Mouse (Mus musculus) adrenal gland, adult 2 months (tissue): ENCODE measurements around the gene Fscn3. TPM values are rescaled to one million over a fixed set of nuclear protein-coding genes. Genes with fewer than 3 reads are reported as not detected.

Experiments used
- DNase-seq: peaks from one replicate; pipeline ENCODE4 v3.0.0; 2021
- polyA plus RNA-seq: library from polyadenylated mRNA; depleted of rRNA; stranded (reverse); fragments of >200 nt; gene quantifications from 2 replicates; pipeline ENCODE4 v1.2.3, GENCODE M21; 2012
- total RNA-seq, 2 experiments: library from RNA; stranded (reverse); gene quantifications; 2 replicates each; pipeline ENCODE4 v1.2.3; 2021

Gene Fscn3
- total and polyA plus RNA-seq, 3 experiments = not detected

DNA sequence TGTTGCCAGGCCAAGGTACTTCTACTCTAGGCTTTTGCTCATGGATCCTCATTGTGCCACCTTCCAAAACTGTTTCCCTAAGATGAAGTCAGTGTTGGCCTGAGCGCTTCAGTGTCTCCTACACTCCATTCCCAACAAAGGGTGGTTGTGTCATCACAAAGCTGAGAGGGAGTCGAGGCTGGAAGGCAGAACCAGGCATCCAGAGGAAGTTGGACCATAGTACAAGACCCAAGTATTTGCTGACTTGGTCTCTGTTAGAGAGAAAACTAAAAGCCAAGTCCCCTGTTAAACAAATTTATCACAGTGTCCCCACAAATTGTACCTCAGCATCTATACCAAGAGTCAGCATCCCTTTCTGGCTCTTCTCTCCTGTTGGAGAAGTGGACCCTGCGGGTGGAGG lies 701 bp downstream of the Fscn3 start, which contains the start of gene Gcc1:
TSS of gene Gcc1 (minus strand) at position 101 of the 400 bp plus-strand sequence.
- no peak for DNase-seq

DNA sequence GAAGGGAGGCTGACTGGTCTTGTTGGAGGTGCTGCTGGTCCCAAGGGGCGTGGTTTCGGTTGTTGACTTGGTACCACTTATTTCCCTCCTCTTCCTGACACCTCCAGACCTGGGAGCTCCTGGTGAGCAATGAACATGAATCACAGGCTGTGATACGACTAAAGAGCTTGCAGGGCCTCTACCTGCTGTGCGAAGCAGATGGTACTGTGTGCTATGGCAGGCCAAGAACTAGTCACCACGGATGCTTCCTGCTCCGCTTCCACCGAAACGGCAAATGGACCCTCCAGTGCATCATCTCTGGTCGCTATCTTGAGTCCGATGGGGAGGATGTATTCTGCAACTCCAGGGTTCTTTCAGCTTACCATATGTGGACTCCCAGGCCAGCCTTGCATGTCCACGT lies 2.3 kb downstream of the Fscn3 start:
- no peak for DNase-seq

DNA sequence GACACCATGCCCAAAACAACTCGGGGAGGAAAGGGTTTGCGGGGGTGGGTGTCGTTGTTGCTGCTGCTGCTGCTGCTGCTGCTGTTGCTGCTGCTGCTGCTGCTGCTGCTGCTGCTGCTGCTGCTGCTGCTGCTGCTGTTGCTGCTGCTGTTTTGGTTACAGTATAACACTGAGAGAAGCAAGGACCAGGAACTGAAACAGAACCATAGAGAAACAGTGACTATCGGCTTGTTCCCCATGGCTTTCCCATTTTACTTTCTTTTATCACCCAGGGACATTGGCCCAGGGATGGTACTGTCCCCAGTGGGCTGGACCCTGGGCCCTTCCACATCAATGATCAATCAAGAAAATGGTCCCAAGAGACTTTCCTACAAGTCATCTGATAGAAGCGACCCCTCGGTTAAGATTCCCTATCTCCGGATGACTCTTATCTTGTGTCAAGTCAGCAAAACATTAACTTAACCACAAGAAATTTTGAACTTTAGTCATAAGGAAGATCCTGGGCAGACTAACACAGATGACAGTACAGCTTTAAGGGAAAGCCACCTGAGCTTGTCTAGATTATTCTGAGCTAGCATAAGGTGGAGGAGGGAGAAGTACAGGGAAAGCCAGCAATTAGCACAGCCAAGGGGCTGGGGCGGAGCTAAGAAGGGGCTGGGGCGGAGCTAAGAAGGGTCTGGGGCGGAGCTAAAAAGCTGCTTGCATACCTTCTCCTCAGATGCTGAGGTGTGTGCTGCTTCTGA lies 3.4 kb downstream of the Fscn3 start:
- no peak for DNase-seq

DNA sequence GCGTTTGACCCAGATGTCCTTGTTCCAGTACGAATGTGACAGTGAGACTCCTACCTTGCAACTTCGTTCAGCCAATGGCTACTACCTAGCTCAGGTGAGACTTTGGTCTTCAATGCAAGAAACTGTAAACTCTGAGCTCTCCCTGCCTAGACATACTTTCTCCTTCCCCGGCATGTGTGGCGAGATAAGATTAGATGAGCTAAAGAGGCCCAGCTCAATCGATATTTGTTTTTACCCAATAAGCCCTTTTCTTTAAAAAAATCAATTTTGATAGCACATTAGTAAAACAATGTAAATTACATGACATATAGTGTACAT lies 3.9 kb downstream of the Fscn3 start:
- DNase-seq = no peak

DNA sequence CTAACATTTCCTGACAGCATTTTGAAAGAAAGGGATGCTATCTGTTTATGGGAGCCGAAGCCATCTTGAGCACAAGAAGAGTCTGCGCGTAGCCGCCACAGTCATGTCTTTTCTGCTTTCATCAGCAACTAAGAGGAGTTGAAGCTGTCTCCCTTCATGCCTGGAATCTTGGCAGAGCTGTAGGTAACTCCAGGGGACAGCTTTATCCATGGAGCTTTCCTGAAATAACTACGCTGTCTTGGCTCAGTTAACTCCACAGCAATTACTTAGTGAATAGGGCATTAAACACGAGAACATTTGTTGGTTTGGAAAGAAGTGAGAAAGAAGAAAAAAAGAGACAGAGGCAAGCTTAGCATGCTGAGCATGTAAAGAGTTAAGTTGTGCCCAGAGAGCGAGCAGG lies 20.3 kb downstream of the Fscn3 start:
- no peak for DNase-seq

DNA sequence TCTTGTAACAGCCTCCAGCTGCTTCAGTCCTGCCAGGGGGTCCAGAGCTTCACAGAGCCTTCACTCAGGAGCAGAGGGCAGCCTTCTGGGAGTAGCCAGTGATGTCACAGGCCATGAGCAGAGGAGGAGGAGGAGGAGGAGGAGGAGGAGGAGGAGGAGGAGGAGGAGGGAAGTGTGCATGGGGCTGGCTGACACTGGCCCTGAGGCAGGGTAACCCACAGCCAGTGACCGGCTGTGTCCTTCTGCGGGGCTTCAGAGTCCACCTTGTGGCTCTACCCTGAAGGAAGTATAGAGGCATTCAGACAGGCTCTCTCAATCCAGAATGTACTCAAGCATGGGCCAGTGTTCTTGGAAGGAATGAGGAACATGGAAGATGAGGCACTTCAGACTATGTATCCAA lies 21.7 kb downstream of the Fscn3 start, which contains the start of gene Pax4:
TSS of gene Pax4 (minus strand) at position 101 of the 400 bp plus-strand sequence.
- DNase-seq = no peak

DNA sequence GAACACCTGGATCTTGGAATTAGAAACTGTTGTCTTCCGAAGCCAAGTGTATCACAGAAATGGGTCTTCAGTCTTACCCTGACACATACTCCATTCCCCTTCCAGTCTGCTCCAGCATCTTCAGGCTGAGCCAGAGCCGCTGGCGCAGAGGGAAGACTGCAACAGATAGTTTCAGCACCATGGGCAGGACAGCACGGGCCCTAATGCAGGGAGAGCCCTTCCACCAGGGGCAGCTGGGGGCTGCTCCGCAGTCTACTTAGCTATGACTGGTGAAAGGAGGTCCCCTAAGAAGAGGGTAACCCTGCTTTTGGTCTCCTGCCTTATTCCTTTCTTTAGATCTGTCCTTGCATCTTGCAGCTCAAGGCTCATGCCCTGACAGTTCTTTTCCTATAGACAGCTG lies 22.9 kb downstream of the Fscn3 start:
- DNase-seq = no peak

DNA sequence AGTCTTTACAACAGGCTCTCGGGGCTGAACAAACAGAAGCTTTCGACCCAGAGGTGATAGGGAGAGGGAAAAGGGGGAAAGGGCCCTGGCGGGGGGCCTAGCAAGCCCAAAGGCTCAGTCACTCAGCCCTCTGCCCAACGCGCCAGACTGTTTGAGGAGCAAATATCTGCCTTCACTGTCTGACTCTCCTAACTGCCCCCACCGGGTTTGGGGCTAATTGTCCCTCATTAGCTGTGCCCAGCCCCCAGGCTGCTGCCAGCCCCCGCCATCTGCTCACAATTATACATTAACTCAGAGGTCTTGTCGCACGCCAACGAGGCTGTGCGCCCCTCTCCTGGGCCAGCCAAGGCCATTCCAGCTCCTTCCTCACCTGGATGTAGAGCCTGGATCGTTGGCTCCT lies 23.4 kb downstream of the Fscn3 start:
- no peak for DNase-seq

DNA sequence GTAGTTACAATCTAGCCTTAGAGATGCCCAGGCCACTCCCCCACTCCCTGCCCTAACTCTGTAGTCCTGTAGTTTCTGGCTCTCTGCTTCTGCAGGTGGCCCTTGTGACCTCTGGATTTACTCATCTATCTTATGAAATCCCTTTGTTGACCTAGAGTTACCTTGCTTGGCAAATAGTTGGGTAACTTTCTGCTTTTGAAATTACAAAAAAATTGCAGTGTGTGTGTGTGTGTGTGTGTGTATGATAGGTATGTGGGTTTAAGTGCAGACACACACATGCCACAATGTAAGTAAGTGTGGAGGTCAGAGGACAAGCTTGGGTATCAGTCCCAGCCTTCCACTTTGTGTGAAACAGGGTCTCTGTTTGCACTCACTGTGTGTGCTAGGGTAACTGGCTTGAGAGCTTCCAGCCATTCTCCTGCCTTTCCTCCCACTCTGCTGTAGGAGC lies 31.7 kb downstream of the Fscn3 start:
- DNase-seq = no peak

DNA sequence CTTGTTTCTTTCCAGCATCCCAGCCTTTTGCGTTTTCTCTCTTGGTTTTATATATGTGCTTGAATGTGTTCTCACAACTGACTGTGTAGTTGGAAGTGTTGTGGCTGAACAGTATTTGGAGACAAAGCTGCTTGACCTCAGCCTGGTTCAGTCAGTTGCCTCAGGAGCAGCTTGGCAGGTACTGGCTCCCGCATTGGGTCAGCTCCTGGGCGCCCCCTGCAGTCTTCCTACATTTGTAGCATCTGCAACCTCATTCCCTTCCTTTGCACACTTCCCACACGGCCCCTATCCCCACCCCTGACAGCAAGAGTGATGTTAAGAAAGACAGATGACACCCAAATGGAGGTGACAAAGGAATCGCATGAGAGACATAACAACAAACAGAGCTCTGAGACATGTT lies 32.9 kb downstream of the Fscn3 start:
- DNase-seq = peak; percentile 79

DNA sequence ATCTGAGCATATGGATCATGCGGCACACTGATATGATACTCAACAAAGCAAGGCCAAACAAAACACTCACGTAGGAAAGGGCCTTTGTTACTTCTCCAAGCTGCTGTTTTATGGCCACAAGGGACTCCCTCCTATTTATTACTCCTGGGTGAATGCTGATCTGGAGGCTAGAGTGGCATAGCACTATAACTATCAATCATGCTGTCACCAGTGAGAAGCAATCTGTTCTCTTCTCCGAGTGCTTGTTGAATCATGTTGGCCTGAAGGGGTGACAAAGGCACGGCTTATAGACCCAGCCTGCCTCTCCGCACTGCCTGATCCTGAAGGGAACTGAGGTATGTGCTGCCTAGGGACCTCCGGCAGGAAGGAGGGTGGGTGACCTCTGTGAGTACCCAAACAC lies 37.0 kb downstream of the Fscn3 start:
- no peak for DNase-seq

DNA sequence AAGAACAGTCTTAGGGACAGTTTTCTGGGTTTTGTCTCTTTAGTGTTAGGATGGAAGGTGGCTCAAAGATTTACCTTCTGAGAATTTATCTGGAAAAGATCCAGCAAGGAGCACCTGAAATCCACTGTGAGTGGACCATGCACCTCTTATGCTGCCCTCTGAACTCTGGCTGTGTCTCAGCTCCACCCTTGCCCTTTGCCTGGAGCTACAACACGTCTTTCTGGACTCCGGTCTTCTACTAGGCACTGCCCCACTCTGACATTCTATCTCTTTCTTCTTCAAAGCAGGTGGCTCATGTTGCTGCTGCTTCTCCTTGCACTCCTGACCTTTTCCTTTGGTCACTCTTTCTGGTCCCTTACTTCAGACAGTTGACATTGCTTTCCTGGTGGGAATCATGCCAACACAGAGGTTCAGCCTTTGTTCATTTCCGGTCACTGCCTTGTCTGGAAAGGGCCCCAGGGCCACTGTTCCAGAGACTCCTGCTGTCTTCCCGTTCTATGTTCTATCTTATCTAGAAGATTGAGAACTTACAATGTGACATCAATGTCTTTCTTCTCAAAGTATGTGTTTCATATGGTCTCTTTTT lies 42.5 kb downstream of the Fscn3 start:
- no peak for DNase-seq

DNA sequence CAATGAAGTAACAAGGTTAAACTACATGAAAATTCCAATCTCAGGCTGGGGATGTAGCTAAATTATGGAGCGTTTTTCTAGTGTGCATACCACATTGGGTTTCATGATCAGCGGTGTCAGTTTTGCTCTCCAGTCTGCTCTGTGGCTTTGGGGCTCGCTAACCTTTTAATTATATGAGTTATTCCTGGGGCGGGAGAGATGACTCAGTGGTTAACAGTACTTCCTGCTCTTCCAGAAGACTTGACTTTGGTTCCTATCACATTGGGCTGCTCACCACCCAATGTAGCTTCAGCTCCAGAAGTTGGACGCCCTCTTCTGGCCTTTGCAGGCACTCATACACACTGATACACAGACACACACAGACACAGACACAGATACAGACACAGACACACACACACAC lies 43.0 kb downstream of the Fscn3 start:
- DNase-seq = no peak

DNA sequence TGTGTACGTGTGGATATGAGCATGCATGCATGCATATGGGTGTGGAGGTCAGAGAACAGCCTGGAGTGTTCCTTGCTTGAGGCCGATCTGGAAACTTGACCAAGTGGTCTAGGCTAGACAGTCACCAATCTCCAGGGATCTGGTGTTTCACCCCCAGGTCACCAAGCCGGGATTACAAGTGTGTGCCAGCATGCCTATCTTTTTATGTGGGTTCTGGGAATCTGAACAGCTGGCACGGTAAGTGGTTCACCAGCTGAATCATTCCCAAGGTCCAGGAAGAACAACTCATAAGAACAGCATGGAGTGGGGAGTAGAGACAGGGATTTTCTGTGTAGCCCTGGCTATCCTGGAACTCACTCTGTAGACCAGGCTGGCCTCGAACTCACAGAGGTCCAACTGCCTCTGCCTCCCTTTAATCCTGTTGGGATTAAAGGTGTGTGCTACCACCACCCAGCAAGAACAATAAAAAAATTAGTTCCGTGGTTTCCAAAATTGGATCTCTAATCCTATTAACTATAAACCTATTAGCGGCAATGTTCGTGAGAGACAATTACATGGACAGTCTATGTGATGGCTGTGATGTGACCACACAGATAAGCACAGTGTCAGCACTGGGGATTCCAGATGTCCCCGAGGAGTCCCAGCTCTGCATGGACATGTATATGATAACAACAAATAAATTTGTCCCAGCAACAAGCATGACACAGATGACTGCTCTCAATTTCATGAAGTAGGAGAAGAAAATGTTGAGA lies 43.9 kb downstream of the Fscn3 start:
- no peak for DNase-seq

DNA sequence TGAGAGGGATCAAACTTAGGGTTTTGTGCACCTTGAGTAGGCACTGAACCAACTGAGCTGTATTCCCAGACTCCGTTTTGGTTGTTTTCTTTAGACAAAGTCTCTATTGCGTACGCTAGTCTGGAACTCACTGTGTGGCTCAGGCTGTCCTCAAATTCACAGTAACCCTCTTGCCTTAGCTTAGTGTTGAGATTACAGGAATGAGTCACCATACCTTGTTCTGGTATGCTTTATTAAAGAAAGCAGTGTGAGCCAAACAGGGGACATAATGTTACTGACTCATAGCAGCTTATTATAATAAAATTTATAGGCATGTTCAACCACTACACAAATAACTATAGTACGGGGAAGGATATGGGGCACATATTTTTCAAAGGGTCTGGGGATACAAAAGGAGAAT lies 46.6 kb downstream of the Fscn3 start:
- DNase-seq = no peak

DNA sequence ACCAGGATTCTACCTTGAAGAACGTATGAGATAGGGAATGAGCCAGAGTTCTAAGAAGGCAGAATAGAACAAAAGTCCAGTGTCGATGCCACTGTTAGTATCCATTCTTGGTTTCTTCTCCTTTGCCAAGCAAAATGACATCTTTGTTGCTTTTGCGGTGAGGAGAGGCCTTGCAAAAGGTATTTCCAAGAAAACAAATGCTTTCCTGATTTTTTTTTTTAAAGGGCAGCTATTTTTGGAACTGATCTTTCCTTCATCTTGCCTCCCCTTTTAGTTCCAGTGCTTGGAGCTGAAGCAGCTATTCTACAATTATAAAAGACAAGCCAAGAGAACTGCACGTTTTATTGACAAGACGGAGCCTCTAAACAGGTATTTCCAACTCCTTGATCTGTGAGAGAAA lies 47.2 kb downstream of the Fscn3 start, which contains the start of gene Snd1:
TSS of gene Snd1 (plus strand) at position 301 of the 400 bp plus-strand sequence.
- no peak for DNase-seq

DNA sequence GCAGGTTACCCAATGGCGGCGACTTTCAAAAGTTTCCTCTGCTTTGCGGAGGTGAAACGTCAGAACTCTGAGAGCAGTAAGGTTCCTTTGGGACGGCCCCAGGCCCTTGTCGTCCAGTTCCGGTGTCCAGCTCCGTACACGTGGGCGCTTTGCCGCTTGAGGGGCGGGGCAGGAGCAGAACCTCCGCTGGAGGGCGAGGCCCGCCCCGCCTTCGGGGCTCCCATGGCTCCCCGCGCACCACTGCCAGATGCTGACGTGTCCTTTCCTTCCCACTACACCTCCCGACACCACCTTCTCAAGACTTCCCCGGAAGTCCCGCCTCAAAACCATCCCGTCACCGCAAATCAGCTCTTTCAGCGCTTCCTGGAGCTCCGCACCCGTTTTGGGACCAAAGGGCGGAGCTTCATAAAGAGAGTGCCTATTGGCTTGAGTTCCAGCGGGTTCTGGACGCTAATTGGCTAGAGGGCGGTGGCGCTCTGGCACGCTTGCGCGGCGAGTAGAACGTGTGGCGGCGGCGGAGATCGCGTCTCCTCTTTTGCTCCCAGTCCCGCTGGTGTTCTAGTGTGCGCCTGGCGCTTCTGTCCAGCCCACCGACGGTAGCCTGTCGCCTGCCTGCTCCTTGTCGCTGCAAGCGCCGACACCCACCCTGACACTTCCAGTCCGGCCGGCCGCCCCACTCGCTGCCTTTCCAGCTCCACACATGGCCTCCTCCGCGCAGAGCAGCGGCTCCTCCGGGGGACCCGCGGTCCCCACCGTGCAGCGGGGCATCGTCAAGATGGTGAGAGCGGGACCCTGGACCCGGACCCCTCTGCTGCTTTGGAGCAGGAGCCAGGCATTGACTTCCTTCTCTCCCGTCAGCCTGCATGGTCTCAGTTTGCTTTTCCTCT lies 52.5 kb downstream of the Fscn3 start:
- DNase-seq = peak; percentile 99

DNA sequence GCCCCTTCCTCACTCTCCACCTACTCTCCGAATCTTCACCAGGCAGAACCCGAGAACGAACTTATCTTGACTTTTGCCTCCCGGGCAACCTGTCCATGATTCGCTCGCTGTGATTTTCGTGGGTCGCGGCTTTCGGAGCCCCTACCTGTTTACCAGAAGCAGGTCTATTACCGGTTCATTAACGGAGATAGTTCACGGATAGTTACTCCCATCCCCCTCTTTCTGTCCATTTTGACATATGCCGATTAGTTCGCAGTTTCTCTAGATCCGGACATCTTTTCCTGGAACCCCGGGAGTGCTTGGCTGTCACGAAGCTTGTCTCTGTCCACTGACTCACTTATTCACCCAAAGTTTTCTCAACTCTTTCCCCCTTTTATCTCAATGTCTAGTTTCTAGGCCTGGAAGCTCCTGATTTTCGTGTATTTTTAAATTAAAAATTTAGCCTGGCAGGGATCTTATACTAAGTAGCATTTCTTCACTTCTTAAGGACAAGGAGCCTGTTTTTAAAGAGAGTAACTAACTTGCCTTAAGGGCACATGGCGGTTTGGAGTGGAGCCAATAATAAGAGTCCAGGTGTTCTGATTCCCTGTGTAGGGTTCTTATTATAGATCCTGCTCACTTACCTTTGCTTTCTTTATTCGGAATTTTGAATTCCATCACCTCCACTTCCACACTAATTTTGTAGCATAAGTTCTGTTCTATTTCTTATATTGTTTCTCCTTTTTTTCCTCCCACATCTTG lies 53.3 kb downstream of the Fscn3 start:
- DNase-seq = no peak

DNA sequence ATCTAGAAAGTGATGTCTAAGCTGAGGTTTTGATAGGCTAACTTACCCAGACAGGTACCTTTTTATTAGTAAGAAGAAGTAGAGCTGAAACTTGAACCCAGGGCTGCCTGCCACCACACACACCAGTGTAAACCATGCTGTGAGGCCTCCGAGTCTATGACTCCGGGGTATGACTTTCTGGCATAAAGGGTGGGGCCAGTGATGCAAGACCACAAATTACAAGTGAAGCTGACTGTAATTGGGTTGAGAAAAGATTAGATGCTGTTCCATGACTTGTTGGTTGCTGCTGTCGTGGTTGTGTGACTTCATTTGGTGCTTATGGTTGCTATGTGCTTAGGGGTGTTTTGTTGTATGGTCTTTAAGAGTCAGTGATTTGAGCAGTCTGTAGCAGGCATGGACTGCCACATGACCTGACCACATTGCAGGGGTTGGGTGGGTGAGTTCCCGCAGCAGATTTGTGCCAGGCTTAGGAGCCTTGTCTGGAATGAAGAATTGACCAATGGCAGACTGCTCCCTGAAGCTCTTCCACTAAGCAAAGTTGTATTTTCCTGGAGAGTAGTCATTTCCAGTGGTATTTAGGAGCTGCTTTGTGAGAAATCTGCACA lies 55.2 kb downstream of the Fscn3 start:
- no peak for DNase-seq

DNA sequence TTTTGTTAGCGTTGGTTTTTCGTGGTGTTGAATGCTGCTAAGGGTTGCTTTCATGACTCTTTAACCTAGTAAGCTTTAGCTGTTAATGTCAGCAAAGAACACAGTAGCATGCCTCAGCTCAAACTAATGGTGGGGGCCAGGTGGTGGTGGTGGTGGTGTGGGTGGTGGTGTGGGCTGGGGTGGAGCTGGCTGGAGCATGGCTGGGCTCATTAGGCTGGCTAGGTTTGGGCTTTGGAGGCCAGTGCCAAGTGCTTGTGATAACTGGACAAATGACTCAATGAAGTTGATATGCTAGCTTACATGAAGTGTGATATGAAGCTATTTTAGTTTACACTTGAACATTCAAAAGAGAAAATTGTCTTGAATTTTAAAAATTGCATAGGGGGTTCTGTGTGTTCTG lies 58.4 kb downstream of the Fscn3 start:
- no peak for DNase-seq

DNA sequence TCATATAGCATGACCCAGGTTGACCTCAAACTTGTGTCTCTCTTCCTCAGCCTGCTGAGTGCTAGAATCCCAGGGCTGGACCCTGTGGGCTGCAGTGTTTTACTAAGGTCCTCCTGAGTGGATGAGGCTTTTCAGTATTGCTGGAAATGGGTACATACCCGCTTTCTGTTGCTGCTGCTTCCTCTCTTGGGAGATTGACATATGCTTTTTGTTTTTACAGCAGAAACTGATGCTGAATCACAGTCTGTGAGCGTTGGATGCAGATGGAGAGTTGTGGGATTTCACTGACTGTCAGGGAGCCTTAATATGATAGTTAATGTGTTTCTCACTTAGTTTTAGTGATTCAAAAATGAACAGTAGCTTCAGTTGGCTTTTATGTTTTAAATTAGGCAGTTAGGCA lies 58.9 kb downstream of the Fscn3 start:
- DNase-seq = no peak
